Mouse (Mus musculus) forebrain, embryonic 15.5 days (tissue): ENCODE results near the gene Letmd1. TPM values are rescaled to one million over a fixed set of nuclear protein-coding genes. Genes with fewer than 3 reads are reported as not detected.

ENCODE experiments used
- ATAC-seq: fragments of 200-750 bp; cut with Nextera tagmentation; replicated peaks from 2 replicates; pipeline ENCODE4 v1.8.0; 2017; ENCODE audit warnings: mild to moderate bottlenecking, moderate TSS enrichment, moderate library complexity
- H3K27ac ChIP-seq: fragments of 300-500 bp; sonication (generic); replicated peaks from 2 replicates; pipeline ENCODE4 v1.5.1; 2015; ENCODE audit warnings: mild to moderate bottlenecking, inconsistent platforms
- H3K27me3 ChIP-seq: fragments of 300-500 bp; sonication (generic); 2 replicates; pipeline ENCODE4 v1.6.1; 2015; ENCODE audit warnings: inconsistent platforms
- H3K36me3 ChIP-seq: fragments of 300-500 bp; sonication (generic); 2 replicates; pipeline ENCODE4 v1.6.1; 2015; ENCODE audit warnings: mild to moderate bottlenecking, inconsistent platforms
- H3K4me1 ChIP-seq: fragments of 300-500 bp; sonication (generic); 2 replicates; pipeline ENCODE4 v1.6.1; 2015; ENCODE audit warnings: inconsistent platforms
- H3K4me2 ChIP-seq: fragments of 300-500 bp; sonication (generic); replicated peaks from 2 replicates; pipeline ENCODE4 v1.6.1; 2015; ENCODE audit warnings: mild to moderate bottlenecking, inconsistent platforms
- H3K4me3 ChIP-seq: fragments of 300-500 bp; sonication (generic); 2 replicates; pipeline ENCODE4 v1.5.1; 2015; ENCODE audit warnings: mild to moderate bottlenecking, inconsistent platforms
- H3K9ac ChIP-seq: fragments of 300-500 bp; sonication (generic); replicated peaks from 2 replicates; pipeline ENCODE4 v1.6.1; 2015; ENCODE audit warnings: mild to moderate bottlenecking, inconsistent platforms
- H3K9me3 ChIP-seq: fragments of 300-500 bp; sonication (generic); 2 replicates; pipeline ENCODE4 v1.6.1; 2016; ENCODE audit warnings: inconsistent platforms
- WGBS: fragments of 180-500 bp; shearing (Covaris S2); methylation state at CpG from one replicate; pipeline ENCODE4 v1.1.7; 2015; ENCODE audit warnings: mixed read lengths; 5-methylcytosine and 5-hydroxymethylcytosine counted together
- polyA plus RNA-seq: library from polyadenylated mRNA; unstranded; fragments of >200 nt; fragmentation: Nextera tagmentation; extraction: Ambion mirVana; gene quantifications from 2 replicates; pipeline ENCODE4 v1.2.1, GENCODE M21; 2015

Letmd1 gene
- polyA plus RNA-seq, 1 experiment from 2014 or later: 51.5 TPM

DNA sequence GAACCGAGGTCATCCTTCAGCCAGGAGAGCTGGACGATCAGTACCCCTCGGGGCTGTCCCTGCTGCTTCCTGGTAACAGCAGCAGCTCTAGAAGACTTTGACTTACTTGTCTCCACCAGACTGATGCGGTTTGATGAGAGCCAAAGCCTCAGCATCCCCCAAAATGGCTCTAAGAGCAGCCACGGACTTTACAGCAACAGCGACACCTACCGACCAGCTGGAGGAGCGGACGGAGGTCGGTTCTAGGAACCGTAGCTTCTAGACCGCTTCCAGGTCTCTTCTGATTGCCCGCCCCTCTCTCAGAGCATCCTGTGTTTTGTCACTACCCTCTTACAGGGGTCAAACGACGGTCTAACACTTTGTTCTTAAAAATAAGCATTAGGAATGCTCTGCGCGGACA, 11.5 kb upstream of the Letmd1 start:
- Histone ChIP-seq H3K9ac (no peak overlapping the region), H3K4me2 (no peak overlapping the region), H3K36me3 (no peaks in the 10 kb centered on the region), H3K4me3 (no peak overlapping the region), H3K9me3 (no peaks in the 10 kb centered on the region), H3K27me3 (no peaks in the 10 kb centered on the region), H3K4me1 (0 out of 2 replicates have a peak, but pooled peaks cover 2% of the 10 kb centered on the region), H3K27ac (no peak overlapping the region)
- 7% methylated on average over 17 of the region's 17 CpGs for WGBS
- ATAC-seq: peak; percentile 53; the same call in 1 of the 2 replicates

DNA sequence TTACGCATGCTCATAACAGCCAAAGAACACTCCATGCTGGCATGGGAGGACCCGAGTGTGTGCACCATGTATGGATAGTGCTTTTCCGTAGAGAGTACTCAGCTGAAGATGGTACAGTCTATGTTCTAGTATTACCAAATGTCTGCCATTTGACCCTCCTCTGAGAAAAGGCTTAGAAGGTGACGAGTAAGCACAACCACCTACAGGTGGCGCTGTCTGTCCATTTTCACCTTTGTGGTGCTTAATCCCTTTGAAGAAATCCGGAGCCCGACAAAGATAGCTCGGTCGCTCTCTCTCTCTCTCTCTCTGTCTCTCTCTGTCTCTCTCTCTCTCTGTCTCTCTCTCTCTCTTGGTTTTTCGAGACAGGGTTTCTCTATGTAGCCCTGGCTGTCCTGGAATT, 10.8 kb upstream of the Letmd1 start:
- H3K27ac ChIP-seq: no peak overlapping the region
- no peak for ATAC-seq
- no peaks in the 10 kb centered on the region for H3K36me3 ChIP-seq
- H3K4me2 ChIP-seq: no peak overlapping the region
- no peak overlapping the region for H3K9ac ChIP-seq
- H3K4me1 ChIP-seq: 0 out of 2 replicates have a peak, but pooled peaks cover 2% of the 10 kb centered on the region
- no peaks in the 10 kb centered on the region for H3K27me3 ChIP-seq
- H3K4me3 ChIP-seq: no peak overlapping the region
- no peaks in the 10 kb centered on the region for H3K9me3 ChIP-seq
- 42% methylated on average over 10 of the region's 10 CpGs for WGBS

DNA sequence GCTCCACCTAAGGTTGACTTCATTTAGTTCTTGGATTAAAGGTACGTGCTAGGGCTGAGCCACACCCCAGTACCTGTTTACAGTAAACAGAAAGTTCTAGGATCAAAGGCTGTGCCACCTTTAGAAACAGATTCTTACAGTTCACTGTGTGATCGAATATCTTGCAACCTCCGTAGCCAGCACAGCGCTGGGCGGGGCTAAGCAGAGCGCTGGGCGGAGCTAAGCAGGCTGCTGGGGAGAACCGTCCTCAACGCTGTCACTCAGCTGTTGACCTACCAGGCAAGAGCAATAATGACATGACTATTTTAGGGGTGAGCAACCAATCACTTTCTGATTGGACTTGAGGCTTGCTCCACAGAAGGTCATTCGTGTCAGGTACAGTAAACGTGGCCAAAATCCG, 7.9 kb upstream of the Letmd1 start:
- Histone ChIP-seq H3K9ac (no peak overlapping the region), H3K27ac (no peak overlapping the region), H3K4me3 (no peak overlapping the region), H3K27me3 (no peaks in the 10 kb centered on the region), H3K4me1 (0 out of 2 replicates have a peak, but pooled peaks cover 2% of the 10 kb centered on the region), H3K36me3 (no peaks in the 10 kb centered on the region), H3K4me2 (no peak overlapping the region), H3K9me3 (no peaks in the 10 kb centered on the region)
- 14% methylated on average over 12 of the region's 12 CpGs for WGBS
- ATAC-seq: no peak

DNA sequence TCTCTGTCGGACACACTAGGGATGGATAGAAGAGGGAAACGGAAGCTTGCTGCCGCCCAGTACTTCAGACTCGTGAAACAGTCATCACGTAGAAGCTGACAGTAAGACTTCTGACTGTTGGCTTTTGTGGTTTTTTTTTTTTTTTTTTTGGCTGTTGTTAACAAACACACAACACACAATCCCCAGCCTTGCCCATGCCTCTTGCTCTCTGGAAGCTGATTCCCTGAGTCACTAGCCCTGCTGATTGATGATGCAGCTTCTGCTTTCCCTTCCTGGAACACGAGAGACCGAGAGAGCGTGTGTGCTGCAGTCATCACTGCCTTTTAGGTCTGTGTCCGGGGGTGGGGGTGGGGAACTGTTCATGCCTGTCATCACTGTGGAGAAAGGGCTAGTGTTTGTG, 7.2 kb upstream of the Letmd1 start:
- H3K4me3 ChIP-seq: no peak overlapping the region

DNA sequence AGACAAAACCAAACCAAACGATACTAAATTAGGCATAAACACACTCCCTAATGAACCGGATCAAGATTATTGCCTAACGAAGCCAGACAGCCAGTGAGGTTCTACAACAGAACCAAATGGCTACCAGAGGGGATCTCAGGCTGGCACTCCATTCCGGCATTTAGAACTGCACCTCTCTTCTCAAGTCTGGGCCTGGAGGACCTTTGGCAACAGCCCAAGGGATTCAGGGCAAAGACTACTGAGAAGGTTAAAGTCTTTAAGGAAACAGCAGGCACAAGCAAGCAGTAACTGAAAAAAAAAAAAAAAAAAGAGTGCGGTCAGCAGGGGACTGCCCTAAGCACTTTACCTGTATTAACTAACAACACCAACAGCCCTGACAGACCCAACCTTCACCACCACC, 6.7 kb upstream of the Letmd1 start:
- Histone ChIP-seq H3K9me3 (no peaks in the 10 kb centered on the region), H3K36me3 (no peaks in the 10 kb centered on the region), H3K9ac (no peak overlapping the region), H3K27me3 (no peaks in the 10 kb centered on the region), H3K4me2 (no peak overlapping the region), H3K4me3 (no peak overlapping the region), H3K4me1 (peaks cover 7% of the 10 kb centered on the region), H3K27ac (no peak overlapping the region)
- 44% methylated on average over 5 of the region's 5 CpGs for WGBS
- no peak for ATAC-seq

More for the DNA sequence above, 7.2 kb upstream of the Letmd1 start:
- H3K4me1 ChIP-seq: peaks cover 5% of the 10 kb centered on the region; the same call in 1 of the 2 replicates
- H3K27me3 ChIP-seq: no peaks in the 10 kb centered on the region
- H3K36me3 ChIP-seq: no peaks in the 10 kb centered on the region
- WGBS: 71% methylated on average over 9 of the region's 9 CpGs
- no peak overlapping the region for H3K9ac ChIP-seq
- no peak overlapping the region for H3K27ac ChIP-seq
- no peaks in the 10 kb centered on the region for H3K9me3 ChIP-seq
- ATAC-seq: no peak
- no peak overlapping the region for H3K4me2 ChIP-seq

DNA sequence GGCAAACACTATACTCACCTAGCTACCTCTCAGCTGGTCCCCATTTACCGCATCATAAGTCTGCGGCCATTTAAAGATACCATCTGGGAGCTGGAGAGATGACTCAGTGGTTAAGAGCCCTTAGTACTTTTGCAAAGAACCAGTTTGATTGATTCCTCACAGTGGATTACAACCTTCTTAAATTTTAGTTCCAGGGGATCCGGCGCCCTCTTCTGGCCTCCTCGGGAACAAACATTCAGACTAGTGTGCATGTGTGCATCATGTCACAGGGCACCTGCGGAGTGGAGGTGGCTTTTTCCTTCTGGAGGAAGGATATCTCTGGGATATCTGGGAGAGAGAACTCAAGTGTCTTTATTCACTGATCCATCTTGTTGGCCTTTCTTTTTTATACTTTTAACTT, 5.1 kb upstream of the Letmd1 start:
- Histone ChIP-seq H3K4me1 (peaks cover 20% of the 10 kb centered on the region), H3K9ac (no peak overlapping the region), H3K27ac (no peak overlapping the region), H3K27me3 (no peaks in the 10 kb centered on the region), H3K9me3 (no peaks in the 10 kb centered on the region), H3K4me2 (no peak overlapping the region), H3K36me3 (no peaks in the 10 kb centered on the region), H3K4me3 (no peak overlapping the region)
- no peak for ATAC-seq
- WGBS: 28% methylated on average over 6 of the region's 6 CpGs

DNA sequence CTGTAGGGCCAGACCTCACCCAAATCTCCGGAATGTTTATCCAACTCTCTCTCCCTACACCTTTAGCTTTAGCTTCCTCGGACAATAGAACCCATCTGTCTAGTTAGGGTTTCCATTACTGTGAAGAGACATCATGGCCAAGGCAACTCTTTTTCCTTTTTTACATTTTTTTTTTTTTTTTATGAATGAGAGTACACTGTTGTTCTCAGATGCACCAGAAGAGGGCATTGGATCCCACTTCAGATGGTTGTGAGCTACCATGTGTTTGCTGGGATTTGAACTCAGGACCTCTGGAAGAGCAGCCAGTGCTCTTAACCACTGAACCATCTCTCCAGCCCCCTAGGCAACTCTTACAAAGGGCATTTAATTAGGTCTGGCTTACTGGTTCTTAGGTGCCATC, 3.4 kb upstream of the Letmd1 start:
- no peak overlapping the region for H3K4me3 ChIP-seq
- ATAC-seq: no peak
- no peaks in the 10 kb centered on the region for H3K9me3 ChIP-seq
- peaks cover 31% of the 10 kb centered on the region for H3K4me1 ChIP-seq
- H3K4me2 ChIP-seq: no peak overlapping the region
- H3K27me3 ChIP-seq: no peaks in the 10 kb centered on the region
- H3K9ac ChIP-seq: no peak overlapping the region
- H3K27ac ChIP-seq: no peak overlapping the region
- 95% methylated on average over 2 of the region's 2 CpGs for WGBS
- no peaks in the 10 kb centered on the region for H3K36me3 ChIP-seq

DNA sequence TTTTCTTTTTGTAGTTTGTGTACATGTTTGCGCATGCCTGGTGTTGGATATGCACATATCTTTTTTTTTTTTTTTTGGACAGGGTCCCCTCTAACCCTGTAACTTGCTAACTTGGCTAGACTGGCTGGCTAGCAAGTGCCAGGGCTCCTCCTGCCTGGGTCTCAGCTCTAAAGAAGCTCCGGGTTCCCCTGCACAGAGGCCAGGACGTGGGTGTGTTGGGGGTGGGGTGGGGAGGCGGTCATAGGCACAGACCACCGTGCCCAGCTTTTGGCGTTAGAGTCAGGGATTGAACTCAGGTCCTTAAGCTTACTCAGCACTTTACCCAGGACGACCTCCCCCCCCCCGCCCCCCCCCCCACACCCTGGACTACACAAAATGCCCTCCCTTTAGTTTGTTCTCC, 1.1 kb upstream of the Letmd1 start:
- Histone ChIP-seq H3K4me3 (peak overlapping the region; percentile 85; the same call in 1 of the 2 replicates), H3K4me1 (peaks cover 34% of the 10 kb centered on the region), H3K36me3 (peaks cover 16% of the 10 kb centered on the region), H3K9ac (0 out of 2 replicates have a peak overlapping the region, but pooled peaks have one; percentile 18), H3K9me3 (no peaks in the 10 kb centered on the region), H3K27ac (no peak overlapping the region), H3K4me2 (peak overlapping the region; percentile 84), H3K27me3 (no peaks in the 10 kb centered on the region)
- WGBS: 30% methylated on average over 8 of the region's 8 CpGs
- ATAC-seq: no peak

DNA sequence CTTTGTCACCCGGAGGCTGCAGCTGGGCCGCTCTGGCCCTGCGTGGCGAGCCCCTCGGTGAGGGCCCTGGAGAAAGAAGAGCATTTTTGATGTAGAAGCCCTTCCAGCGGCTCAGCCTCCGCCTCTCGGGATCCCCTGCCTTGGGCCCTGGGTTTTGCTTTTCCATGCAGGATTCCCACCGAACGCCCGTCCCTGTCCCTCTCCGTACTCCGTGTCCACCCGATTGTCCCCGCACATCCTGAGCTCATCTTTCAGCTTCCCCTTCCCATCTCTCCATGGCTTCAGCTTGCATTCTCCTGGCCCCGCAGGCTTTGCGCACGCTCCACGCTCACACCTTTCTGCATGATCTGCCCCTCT, 344 bp downstream of the Letmd1 start:
- peak overlapping the region; percentile 88 for H3K27ac ChIP-seq
- peaks cover 34% of the 10 kb centered on the region for H3K4me1 ChIP-seq
- H3K9ac ChIP-seq: peak overlapping the region; percentile 87
- ATAC-seq: no peak; the same call in 1 of the 2 replicates
- 1% methylated on average over 19 of the region's 19 CpGs for WGBS
- H3K4me3 ChIP-seq: peak overlapping the region; percentile 85
- peaks cover 26% of the 10 kb centered on the region for H3K36me3 ChIP-seq
- H3K9me3 ChIP-seq: no peaks in the 10 kb centered on the region
- peak overlapping the region; percentile 84 for H3K4me2 ChIP-seq
- H3K27me3 ChIP-seq: no peaks in the 10 kb centered on the region

DNA sequence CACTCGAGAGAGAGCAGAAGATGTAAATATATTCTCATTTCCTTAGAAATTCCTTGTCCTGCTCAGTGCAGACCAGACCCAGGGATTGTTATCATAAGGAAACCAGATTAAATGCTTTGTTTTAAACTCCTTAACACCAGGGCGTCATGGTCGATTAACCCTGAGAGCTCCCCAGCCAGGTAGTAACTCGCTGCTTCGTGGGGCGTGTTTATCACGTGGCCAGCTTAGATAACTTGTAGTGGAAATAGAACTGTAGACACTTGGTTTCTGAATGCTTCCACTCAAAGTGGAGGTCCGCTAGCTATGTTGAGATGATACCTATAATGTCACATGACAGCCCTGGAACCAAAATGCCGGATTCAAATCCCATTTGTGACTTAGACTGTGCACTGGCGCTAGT, 1.2 kb downstream of the Letmd1 start:
- no peaks in the 10 kb centered on the region for H3K9me3 ChIP-seq
- H3K4me1 ChIP-seq: peaks cover 34% of the 10 kb centered on the region
- H3K4me3 ChIP-seq: peak overlapping the region; percentile 85
- WGBS: 69% methylated on average over 10 of the region's 10 CpGs
- 0 out of 2 replicates have a peak overlapping the region, but pooled peaks have one; percentile 87 for H3K9ac ChIP-seq
- no peak for ATAC-seq
- H3K27ac ChIP-seq: no peak overlapping the region
- H3K36me3 ChIP-seq: peaks cover 34% of the 10 kb centered on the region
- H3K27me3 ChIP-seq: no peaks in the 10 kb centered on the region
- peak overlapping the region; percentile 84 for H3K4me2 ChIP-seq

DNA sequence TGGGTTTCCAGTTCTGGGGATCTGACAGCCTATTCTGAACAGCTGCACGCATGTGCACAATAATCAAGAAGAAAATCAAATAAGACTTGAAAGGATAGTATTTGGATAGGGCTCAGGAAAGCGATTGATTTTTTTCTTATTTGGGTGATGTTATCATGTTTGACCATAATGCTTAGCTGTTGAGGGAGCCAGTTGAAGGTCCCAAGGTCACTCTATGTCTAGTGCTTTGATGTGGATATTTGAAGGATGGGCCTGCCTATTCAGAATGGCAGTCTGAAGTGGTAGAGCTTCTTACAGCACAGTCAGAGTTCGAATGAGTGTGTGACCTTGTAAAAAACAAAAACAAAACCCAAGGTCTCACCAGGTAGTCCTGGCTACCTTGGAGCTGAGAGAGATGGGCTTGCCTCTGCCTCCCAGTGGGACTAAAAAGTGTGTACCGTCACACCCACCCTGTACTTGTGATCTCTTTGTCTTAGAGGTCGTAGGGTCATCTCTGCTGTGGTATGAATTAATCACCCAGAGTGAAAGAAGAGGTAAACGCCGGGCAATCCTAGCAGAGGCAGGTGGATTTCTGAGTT, 5.2 kb downstream of the Letmd1 start:
- no peak overlapping the region for H3K4me2 ChIP-seq
- no peaks in the 10 kb centered on the region for H3K9me3 ChIP-seq
- 85% methylated on average over 7 of the region's 7 CpGs for WGBS
- H3K27ac ChIP-seq: no peak overlapping the region
- H3K36me3 ChIP-seq: peaks cover 73% of the 10 kb centered on the region
- no peak overlapping the region for H3K9ac ChIP-seq
- peaks cover 17% of the 10 kb centered on the region for H3K4me1 ChIP-seq
- no peak overlapping the region for H3K4me3 ChIP-seq
- no peaks in the 10 kb centered on the region for H3K27me3 ChIP-seq
- no peak for ATAC-seq

DNA sequence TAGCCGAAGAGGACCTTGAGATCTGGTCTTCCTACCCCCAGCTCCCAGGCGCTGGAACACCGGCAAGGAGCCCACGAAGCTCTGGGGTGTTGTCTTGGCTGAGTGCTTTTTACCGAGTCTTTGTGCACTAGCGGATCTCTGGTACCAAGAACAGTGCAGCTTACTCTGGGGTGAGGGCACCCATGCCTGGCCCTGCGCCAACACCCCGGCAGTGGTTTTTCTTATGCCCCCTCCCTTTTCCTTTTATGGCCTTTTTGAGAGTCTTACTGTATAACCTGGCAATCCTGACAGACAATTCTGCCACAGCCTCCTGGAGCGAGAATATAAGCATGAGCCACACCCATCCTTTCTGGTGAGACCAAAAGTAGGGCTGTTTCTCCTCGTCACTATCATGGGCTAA, 9.5 kb downstream of the Letmd1 start:
- H3K4me3 ChIP-seq: no peak overlapping the region
- WGBS: 81% methylated on average over 10 of the region's 10 CpGs
- no peaks in the 10 kb centered on the region for H3K27me3 ChIP-seq
- H3K9ac ChIP-seq: no peak overlapping the region
- H3K27ac ChIP-seq: no peak overlapping the region
- H3K4me2 ChIP-seq: no peak overlapping the region
- no peak for ATAC-seq
- no peaks in the 10 kb centered on the region for H3K9me3 ChIP-seq
- H3K4me1 ChIP-seq: no peaks in the 10 kb centered on the region
- H3K36me3 ChIP-seq: peaks cover 95% of the 10 kb centered on the region

DNA sequence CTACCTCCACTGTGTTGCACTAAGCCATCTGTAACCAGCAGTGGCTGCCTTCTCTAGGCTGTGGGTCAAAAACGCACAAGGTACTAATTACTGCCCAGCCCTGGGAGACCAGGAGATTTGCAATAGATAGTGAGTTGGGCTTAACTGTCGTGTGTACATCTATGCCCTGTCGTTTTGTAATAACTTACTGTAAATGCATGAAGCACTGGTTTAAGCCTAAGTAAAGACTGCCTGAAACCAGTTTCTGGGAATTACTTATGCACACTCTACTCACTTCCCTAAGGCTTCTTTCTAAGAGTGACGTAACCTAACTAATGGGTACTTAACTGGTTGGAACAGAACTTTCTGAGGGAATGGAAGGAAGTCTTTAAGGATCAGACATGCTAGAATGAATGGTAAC, 10.1 kb downstream of the Letmd1 start:
- H3K9me3 ChIP-seq: no peaks in the 10 kb centered on the region
- H3K27ac ChIP-seq: no peak overlapping the region
- H3K4me1 ChIP-seq: no peaks in the 10 kb centered on the region
- ATAC-seq: no peak
- no peak overlapping the region for H3K9ac ChIP-seq
- H3K27me3 ChIP-seq: no peaks in the 10 kb centered on the region
- H3K36me3 ChIP-seq: peaks cover 97% of the 10 kb centered on the region
- no peak overlapping the region for H3K4me3 ChIP-seq
- 86% methylated on average over 4 of the region's 4 CpGs for WGBS
- no peak overlapping the region for H3K4me2 ChIP-seq
